Mouse (Mus musculus): ENCODE data around the gene Stk33. TPM values are rescaled to one million over a fixed set of nuclear protein-coding genes. Genes with fewer than 3 reads are reported as not detected.
"Not testable (repeated sequence)": the region's sequence is repeated elsewhere in the genome, so short reads cannot be mapped to it uniquely, and the experiment has no call there.

Stk33 gene
- total RNA-seq, 2 experiments from 2014 or later, result not detected

- ATAC-seq (replicated peaks; ENCODE audit: low FRiP score, poor library complexity, severe bottlenecking), result not testable (repeated sequence)
These were observed 65.3 kb downstream of the Stk33 start for GRCm38 (mm10) chr7:109373556-109373955.

- no peak for ATAC-seq (replicated peaks; ENCODE audit: low FRiP score, poor library complexity, severe bottlenecking)
These were observed 80.3 kb downstream of the Stk33 start for GRCm38 (mm10) chr7:109358435-109359187.

GRCm38 (mm10) chr7:109357877-109358276 lies 81.0 kb downstream of the Stk33 start:
- ATAC-seq (replicated peaks; ENCODE audit: low FRiP score, poor library complexity, severe bottlenecking), result no peak

- ATAC-seq (replicated peaks; ENCODE audit: low FRiP score, poor library complexity, severe bottlenecking), result no peak
These were observed 91.6 kb downstream of the Stk33 start for GRCm38 (mm10) chr7:109347241-109347640.

GRCm38 (mm10) chr7:109331722-109332121 lies 107.2 kb downstream of the Stk33 start:
- no peak for ATAC-seq (replicated peaks; ENCODE audit: low FRiP score, poor library complexity, severe bottlenecking)

GRCm38 (mm10) chr7:109328772-109329171 lies 110.1 kb downstream of the Stk33 start:
- no peak for ATAC-seq (replicated peaks; ENCODE audit: low FRiP score, poor library complexity, severe bottlenecking)

- no peak for ATAC-seq (replicated peaks; ENCODE audit: low FRiP score, poor library complexity, severe bottlenecking)
These were observed 112.1 kb downstream of the Stk33 start for GRCm38 (mm10) chr7:109326813-109327212.

GRCm38 (mm10) chr7:109325731-109326130 lies 113.2 kb downstream of the Stk33 start:
- ATAC-seq (replicated peaks; ENCODE audit: low FRiP score, poor library complexity, severe bottlenecking), result no peak

GRCm38 (mm10) chr7:109325169-109325568 lies 113.7 kb downstream of the Stk33 start:
- ATAC-seq (replicated peaks; ENCODE audit: low FRiP score, poor library complexity, severe bottlenecking), result no peak

GRCm38 (mm10) chr7:109309506-109309905 lies 129.4 kb downstream of the Stk33 start:
- no peak for ATAC-seq (replicated peaks; ENCODE audit: low FRiP score, poor library complexity, severe bottlenecking)

GRCm38 (mm10) chr7:109295807-109296206 lies 143.1 kb downstream of the Stk33 start:
- no peak for ATAC-seq (replicated peaks; ENCODE audit: low FRiP score, poor library complexity, severe bottlenecking)

- no peak for ATAC-seq (replicated peaks; ENCODE audit: low FRiP score, poor library complexity, severe bottlenecking)
These were observed 143.5 kb downstream of the Stk33 start for GRCm38 (mm10) chr7:109295351-109295750.

- no peak for ATAC-seq (replicated peaks; ENCODE audit: low FRiP score, poor library complexity, severe bottlenecking)
These were observed 148.4 kb downstream of the Stk33 start for GRCm38 (mm10) chr7:109290501-109290900.

GRCm38 (mm10) chr7:109289106-109289505 lies 149.8 kb downstream of the Stk33 start:
- no peak for ATAC-seq (replicated peaks; ENCODE audit: low FRiP score, poor library complexity, severe bottlenecking)

GRCm38 (mm10) chr7:109282106-109282505 lies 156.8 kb downstream of the Stk33 start:
- no peak for ATAC-seq (replicated peaks; ENCODE audit: low FRiP score, poor library complexity, severe bottlenecking)

GRCm38 (mm10) chr7:109276622-109277021 lies 162.3 kb downstream of the Stk33 start:
- no peak for ATAC-seq (replicated peaks; ENCODE audit: low FRiP score, poor library complexity, severe bottlenecking)

- no peak for ATAC-seq (replicated peaks; ENCODE audit: low FRiP score, poor library complexity, severe bottlenecking)
These were observed 163.0 kb downstream of the Stk33 start for GRCm38 (mm10) chr7:109275901-109276300.

GRCm38 (mm10) chr7:109275151-109275550 lies 163.7 kb downstream of the Stk33 start:
- ATAC-seq (replicated peaks; ENCODE audit: low FRiP score, poor library complexity, severe bottlenecking), result no peak

GRCm38 (mm10) chr7:109274289-109274688 lies 164.6 kb downstream of the Stk33 start:
- no peak for ATAC-seq (replicated peaks; ENCODE audit: low FRiP score, poor library complexity, severe bottlenecking)

- ATAC-seq (replicated peaks; ENCODE audit: low FRiP score, poor library complexity, severe bottlenecking), result no peak
These were observed 169.8 kb downstream of the Stk33 start for GRCm38 (mm10) chr7:109269046-109269445.

GRCm38 (mm10) chr7:109267370-109267769 lies 171.5 kb downstream of the Stk33 start:
- ATAC-seq (replicated peaks; ENCODE audit: low FRiP score, poor library complexity, severe bottlenecking), result no peak

GRCm38 (mm10) chr7:109266181-109266580 lies 172.7 kb downstream of the Stk33 start:
- no peak for ATAC-seq (replicated peaks; ENCODE audit: low FRiP score, poor library complexity, severe bottlenecking)

All from erythroid progenitor cell, adult 5-6 weeks (primary cell).